Mouse (Mus musculus) liver, embryonic 14.5 days (tissue): Measurements from ENCODE around the gene Bnipl. TPM values are rescaled to one million over a fixed set of nuclear protein-coding genes. Genes with fewer than 3 reads are reported as not detected.

Experiments used
- ATAC-seq: fragments of 200-750 bp; cut with Nextera tagmentation; 2 replicates; pipeline ENCODE4 v1.8.0; 2017; ENCODE audit warnings: moderate number of reproducible peaks, mild to moderate bottlenecking, moderate library complexity; ENCODE audit not compliant: insufficient read depth
- DNase-seq, 3 experiments: peaks; one replicate each; pipeline ENCODE4 v3.0.0-alpha.2; 2012 to 2013; ENCODE audit warnings: low read depth in 3 of 3, low spot score in 3 of 3
- H3K27ac ChIP-seq: fragments of 300-500 bp; sonication (generic); 2 replicates; pipeline ENCODE4 v1.5.1; 2014; ENCODE audit warnings: moderate library complexity, mild to moderate bottlenecking, control low read depth, inconsistent platforms
- H3K27me3 ChIP-seq: fragments of 300-500 bp; sonication (generic); 2 replicates; pipeline ENCODE4 v1.6.1; 2014; ENCODE audit warnings: mild to moderate bottlenecking, low read length, moderate library complexity; ENCODE audit not compliant: control insufficient read depth, insufficient read depth
- H3K36me3 ChIP-seq: fragments of 300-500 bp; sonication (generic); replicated peaks from 2 replicates; pipeline ENCODE4 v1.6.1; 2014; ENCODE audit warnings: low read depth; ENCODE audit not compliant: control insufficient read depth, insufficient read depth
- H3K4me1 ChIP-seq, 2 experiments: fragments of 200-500 bp in 1 of 2; fragments of 300-500 bp in 1 of 2; sonication (generic) in 1 of 2; replicated peaks; 2 replicates each; pipeline ENCODE4 v1.6.1; 2012 to 2014; ENCODE audit warnings: antibody characterized with exemption in 1 of 2, inconsistent platforms in 1 of 2, low read length in 1 of 2; ENCODE audit not compliant: control insufficient read depth in 2 of 2, insufficient read depth in 2 of 2
- H3K4me2 ChIP-seq: fragments of 300-500 bp; sonication (generic); 2 replicates; pipeline ENCODE4 v1.6.1; 2014; ENCODE audit warnings: low read depth, mild to moderate bottlenecking, control low read depth, moderate library complexity
- H3K4me3 ChIP-seq, 2 experiments: fragments of 200-500 bp in 1 of 2; fragments of 300-500 bp in 1 of 2; sonication (generic) in 1 of 2; 2 replicates each; pipeline ENCODE4 v1.5.1; 2012 to 2014; ENCODE audit warnings: low read depth in 2 of 2, low read length in 2 of 2, mild to moderate bottlenecking in 2 of 2, control low read depth in 1 of 2, inconsistent platforms in 1 of 2, moderate library complexity in 1 of 2; ENCODE audit not compliant: insufficient read depth in 1 of 2
- H3K9ac ChIP-seq: fragments of 300-500 bp; sonication (generic); replicated peaks from 2 replicates; pipeline ENCODE4 v1.6.1; 2014; ENCODE audit warnings: mild to moderate bottlenecking, control low read depth, moderate library complexity
- H3K9me3 ChIP-seq: fragments of 300-500 bp; sonication (generic); 2 replicates; pipeline ENCODE4 v1.6.1; 2016; ENCODE audit warnings: low read length, mixed read lengths; ENCODE audit not compliant: control insufficient read depth
- CTCF ChIP-seq: IDR thresholded peaks from 2 replicates; pipeline ENCODE4 v1.5.1; 2016; ENCODE audit warnings: antibody characterized with exemption, low read depth, control low read depth
- EP300 ChIP-seq: IDR thresholded peaks from 2 replicates; pipeline ENCODE4 v1.6.1; 2016; ENCODE audit warnings: antibody characterized with exemption, low read depth
- WGBS: fragments of 180-500 bp; shearing (Covaris S2); extraction: QIAGEN DNeasy Blood & Tissue Kit; methylation state at CpG from one replicate; pipeline ENCODE4 v1.1.7; 2014; ENCODE audit not compliant: insufficient replicate concordance; 5-methylcytosine and 5-hydroxymethylcytosine counted together
- polyA plus RNA-seq, 2 experiments: library from polyadenylated mRNA; depleted of rRNA in 1 of 2; stranded (reverse) in 1 of 2; unstranded in 1 of 2; fragments of >200 nt; fragmentation: Nextera tagmentation in 1 of 2; extraction: Ambion mirVana in 1 of 2; gene quantifications; 2 replicates each; pipeline versions ENCODE4 v1.2.1 to v1.2.3; 2012 to 2014

The Bnipl gene
- polyA plus RNA-seq, 2 experiments = 0.04 TPM; not detected in 1

- peak within 1 kb of the TSS; percentile 13; the same call in 1 of the 2 replicates for H3K4me2 ChIP-seq
- H3K9ac ChIP-seq = no peak within 1 kb of the TSS
- H3K9me3 ChIP-seq = no peaks in the 10 kb centered on the region
- no peaks in the 10 kb centered on the region; the same call in 1 of the 2 replicates for H3K36me3 ChIP-seq
- no peak for DNase-seq
- H3K4me3 ChIP-seq = no peak within 1 kb of the TSS
- no peak for TF ChIP-seq CTCF
- TF ChIP-seq EP300 = no peak
- ATAC-seq = no peak
- H3K4me1 ChIP-seq = peaks cover 0 to 1% of the 10 kb centered on the region in 2 experiments; a peak in 2 of 4 replicates
- WGBS = 77% methylated on average over 7 of the region's 7 CpGs
- no peak within 1 kb of the TSS for H3K27ac ChIP-seq
- no peaks in the 10 kb centered on the region for H3K27me3 ChIP-seq
Observed at GRCm38 (mm10) chr3:95241498-95241897, 9.5 kb downstream of the Bnipl start, which contains the start of gene Gm128. Gene Gm128, minus strand, starts transcription at chr3:95241598.

- ATAC-seq = no peak
- H3K9ac ChIP-seq = no peak overlapping the region
- H3K27ac ChIP-seq = no peak overlapping the region
- no peaks in the 10 kb centered on the region for H3K9me3 ChIP-seq
- DNase-seq = no peak
- peak overlapping the region; percentile 13; the same call in 1 of the 2 replicates for H3K4me2 ChIP-seq
- no peak overlapping the region for H3K4me3 ChIP-seq
- no peaks in the 10 kb centered on the region for H3K4me1 ChIP-seq
- TF ChIP-seq EP300 (no peak), CTCF (no peak)
- 34% methylated on average over 17 of the region's 17 CpGs for whole genome bisulfite sequencing
- peaks cover 2% of the 10 kb centered on the region for H3K36me3 ChIP-seq
- no peaks in the 10 kb centered on the region for H3K27me3 ChIP-seq
Observed at GRCm38 (mm10) chr3:95240900-95241299, 10.1 kb downstream of the Bnipl start.

GRCm38 (mm10) chr3:95239971-95240370 lies 11.0 kb downstream of the Bnipl start:
- no peak overlapping the region for H3K9ac ChIP-seq
- TF ChIP-seq EP300 = no peak
- TF ChIP-seq CTCF = no peak
- ATAC-seq = no peak
- no peak overlapping the region for H3K4me3 ChIP-seq
- WGBS = 76% methylated on average over 12 of the region's 12 CpGs
- no peak overlapping the region for H3K27ac ChIP-seq
- peaks cover 11% of the 10 kb centered on the region for H3K36me3 ChIP-seq
- H3K4me1 ChIP-seq = no peaks in the 10 kb centered on the region
- DNase-seq = no peak
- H3K27me3 ChIP-seq = no peaks in the 10 kb centered on the region
- no peaks in the 10 kb centered on the region for H3K9me3 ChIP-seq
- no peak overlapping the region for H3K4me2 ChIP-seq

GRCm38 (mm10) chr3:95239022-95239421 lies 12.0 kb downstream of the Bnipl start:
- ATAC-seq (no peak), DNase-seq (no peak)
- Histone ChIP-seq H3K4me2 (no peak overlapping the region), H3K27ac (no peak overlapping the region), H3K9me3 (no peaks in the 10 kb centered on the region), H3K9ac (no peak overlapping the region), H3K36me3 (peaks cover 21% of the 10 kb centered on the region), H3K4me1 (no peaks in the 10 kb centered on the region), H3K4me3 (no peak overlapping the region), H3K27me3 (no peaks in the 10 kb centered on the region)
- TF ChIP-seq CTCF = peak; percentile 13
- no peak for TF ChIP-seq EP300
- 73% methylated on average over 6 of the region's 6 CpGs for WGBS

- TF ChIP-seq CTCF = no peak
- no peak for TF ChIP-seq EP300
- Histone ChIP-seq H3K9ac (no peak overlapping the region), H3K9me3 (no peaks in the 10 kb centered on the region), H3K27ac (no peak overlapping the region), H3K27me3 (no peaks in the 10 kb centered on the region), H3K36me3 (peaks cover 35% of the 10 kb centered on the region), H3K4me1 (peaks cover under 1% of the 10 kb centered on the region in 2 experiments; a peak in 3 of 4 replicates), H3K4me2 (no peak overlapping the region), H3K4me3 (no peak overlapping the region)
- ATAC-seq (no peak), DNase-seq (no peak)
- 77% methylated on average over 8 of the region's 8 CpGs for WGBS
Observed at GRCm38 (mm10) chr3:95237541-95238099, 13.4 kb downstream of the Bnipl start.
